Mouse (Mus musculus): ENCODE measurements around the gene Gm49387.

DNA sequence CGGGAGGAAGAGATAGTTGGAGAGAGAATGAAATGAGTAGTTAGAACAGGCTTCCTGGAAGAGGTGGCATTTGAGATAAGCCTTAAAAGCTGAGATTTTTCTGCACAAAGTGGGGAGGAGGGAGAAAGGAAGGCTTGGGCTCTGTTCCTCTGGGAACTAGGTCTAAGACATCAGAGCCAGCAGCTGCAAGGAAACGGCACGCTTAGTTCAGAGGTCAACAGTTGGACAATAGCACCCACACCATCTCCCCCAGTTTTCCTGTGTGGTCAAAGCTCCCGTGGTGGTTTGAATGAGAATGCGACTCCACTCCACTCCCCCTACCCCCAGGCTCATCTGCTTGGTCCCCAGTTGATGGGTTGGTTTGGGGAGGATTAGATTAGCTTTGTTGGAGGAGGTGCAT, 81.5 kb downstream of the Gm49387 start:
- TF ChIP-seq CTCF (IDR thresholded peaks at IDR 0.05; ENCODE audit: extremely low read depth, insufficient read depth, insufficient read length, insufficient replicate concordance): no peak
- TF ChIP-seq POLR2A (IDR thresholded peaks at IDR 0.05; ENCODE audit: low read depth, low read length): no peak
